Mouse (Mus musculus) heart, postnatal 0 days (tissue): ENCODE measurements around the gene Phgdh. TPM values are rescaled to one million over a fixed set of nuclear protein-coding genes. Genes with fewer than 3 reads are reported as not detected.

Experiments
- ATAC-seq: fragments of 200-750 bp; cut with Nextera tagmentation; 2 replicates; pipeline ENCODE4 v1.8.0; 2017; ENCODE audit warnings: low read depth, moderate number of reproducible peaks, moderate library complexity; ENCODE audit not compliant: insufficient read depth
- DNase-seq: peaks from one replicate; pipeline ENCODE4 v3.0.0-alpha.2; 2016; ENCODE audit warnings: low spot score
- H3K27ac ChIP-seq: fragments of 300-500 bp; sonication (generic); 2 replicates; pipeline ENCODE4 v1.5.1; 2014; ENCODE audit warnings: low read depth, mild to moderate bottlenecking
- H3K27me3 ChIP-seq: fragments of 300-500 bp; sonication (generic); 2 replicates; pipeline ENCODE4 v1.6.1; 2014; ENCODE audit warnings: low read length, mixed read lengths; ENCODE audit not compliant: control insufficient read depth, insufficient read depth
- H3K36me3 ChIP-seq: fragments of 300-500 bp; sonication (generic); replicated peaks from 2 replicates; pipeline ENCODE4 v1.6.1; 2014; ENCODE audit warnings: low read length, mixed read lengths; ENCODE audit not compliant: control insufficient read depth, insufficient read depth
- H3K4me1 ChIP-seq: fragments of 300-500 bp; sonication (generic); 2 replicates; pipeline ENCODE4 v1.6.1; 2014; ENCODE audit warnings: antibody characterized with exemption; ENCODE audit not compliant: control insufficient read depth, insufficient read depth
- H3K4me2 ChIP-seq: fragments of 300-500 bp; sonication (generic); 2 replicates; pipeline ENCODE4 v1.6.1; 2014; ENCODE audit warnings: low read depth, mild to moderate bottlenecking, low read length, moderate library complexity
- H3K4me3 ChIP-seq: fragments of 300-500 bp; sonication (generic); 2 replicates; pipeline ENCODE4 v1.5.1; 2014; ENCODE audit warnings: low read depth, low read length
- H3K9ac ChIP-seq: fragments of 300-500 bp; sonication (generic); replicated peaks from 2 replicates; pipeline ENCODE4 v1.6.1; 2014; ENCODE audit warnings: low read depth, low read length, mixed read lengths
- H3K9me3 ChIP-seq: fragments of 300-500 bp; sonication (generic); replicated peaks from 2 replicates; pipeline ENCODE4 v1.6.1; 2016; ENCODE audit warnings: low read length; ENCODE audit not compliant: control insufficient read depth
- CTCF ChIP-seq: IDR thresholded peaks from 2 replicates; pipeline ENCODE4 v1.5.1; 2016; ENCODE audit warnings: antibody characterized with exemption, control low read depth, low read depth
- EP300 ChIP-seq: IDR thresholded peaks from 2 replicates; pipeline ENCODE4 v1.6.1; 2016; ENCODE audit warnings: antibody characterized with exemption, low read depth
- WGBS: fragments of 180-500 bp; shearing (Covaris S2); extraction: QIAGEN DNeasy Blood & Tissue Kit; methylation state at CpG from one replicate; pipeline ENCODE4 v1.1.7; 2014; 5-methylcytosine and 5-hydroxymethylcytosine counted together
- polyA plus RNA-seq: library from polyadenylated mRNA; unstranded; fragments of >200 nt; fragmentation: Nextera tagmentation; extraction: Ambion mirVana; gene quantifications from 2 replicates; pipeline ENCODE4 v1.2.1, GENCODE M21; 2015
- total RNA-seq: library from RNA; depleted of rRNA; stranded (reverse); fragments of >200 nt; gene quantifications from 2 replicates; pipeline ENCODE4 v1.2.3, GENCODE M21; 2014; ENCODE audit warnings: low replicate concordance

The Phgdh gene
- total and polyA plus RNA-seq, 2 experiments from 2014 or later, result 15.5 to 19.7 TPM

DNA sequence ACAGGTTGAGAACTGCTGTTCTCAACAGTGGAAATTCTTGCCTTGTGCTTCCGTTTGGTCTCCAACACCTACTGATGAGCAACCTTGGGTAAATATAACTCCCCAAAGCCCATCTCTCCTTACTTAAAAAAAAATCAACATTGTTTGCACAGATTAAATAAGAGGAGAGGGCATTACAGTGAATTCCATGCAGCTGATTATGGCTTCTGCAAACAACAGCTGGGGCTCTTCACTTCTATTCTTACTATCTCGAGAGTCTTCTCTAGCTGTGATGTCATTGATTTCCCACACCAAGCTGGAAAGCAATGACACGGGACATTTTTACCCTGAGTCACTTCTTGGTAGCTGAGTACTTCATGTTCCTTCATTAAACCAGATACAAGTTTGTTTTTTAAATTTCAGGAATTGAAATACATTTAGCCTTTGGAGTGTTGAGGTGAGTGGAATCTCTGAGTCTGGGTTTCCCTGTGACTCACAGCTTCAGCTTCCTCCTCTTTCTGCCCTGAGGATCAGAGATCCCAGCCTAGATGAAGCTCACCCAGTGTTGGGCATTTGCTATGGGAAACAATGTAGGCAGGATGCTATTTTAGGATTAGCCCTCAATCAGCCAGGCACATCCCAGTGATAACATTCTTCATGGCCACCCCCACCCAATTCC, 34.4 kb upstream of the Phgdh start:
- WGBS, result 21% methylated on average over 3 of the region's 3 CpGs
- Histone ChIP-seq H3K27ac (peak overlapping the region; percentile 67), H3K36me3 (no peaks in the 10 kb centered on the region), H3K9me3 (peaks cover 9% of the 10 kb centered on the region), H3K4me3 (no peak overlapping the region), H3K9ac (no peak overlapping the region), H3K27me3 (no peaks in the 10 kb centered on the region), H3K4me2 (no peak overlapping the region; the same call in 1 of the 2 replicates), H3K4me1 (peaks cover 16% of the 10 kb centered on the region)
- DNase-seq (peak; percentile 54), ATAC-seq (peak; percentile 62; the same call in 1 of the 2 replicates)
- no peak for TF ChIP-seq CTCF
- TF ChIP-seq EP300, result peak; percentile 60; the same call in 1 of the 2 replicates

DNA sequence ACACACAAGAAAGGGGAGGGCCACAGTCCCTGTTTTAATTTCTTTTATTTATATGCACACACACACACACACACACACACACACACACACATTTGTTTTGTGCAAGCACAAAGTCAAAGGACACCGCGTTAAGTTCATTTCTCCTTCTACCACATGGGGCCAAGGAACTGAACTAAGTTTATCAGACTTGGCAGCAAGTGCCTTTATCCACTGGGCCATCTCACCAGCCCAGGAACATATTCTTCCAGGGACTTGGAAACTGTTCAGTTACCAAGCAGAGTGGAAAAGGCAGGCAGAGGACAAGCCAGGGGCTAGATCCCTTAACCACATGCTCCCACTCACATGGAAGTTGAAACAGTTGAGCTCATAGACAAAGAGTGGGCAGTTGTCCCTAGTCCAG, 29.0 kb upstream of the Phgdh start:
- no peak for DNase-seq
- no peak overlapping the region for H3K4me2 ChIP-seq
- no peaks in the 10 kb centered on the region for H3K27me3 ChIP-seq
- no peak for ATAC-seq
- H3K4me1 ChIP-seq, result peaks cover 5% of the 10 kb centered on the region
- no peak overlapping the region for H3K9ac ChIP-seq
- peaks cover 9% of the 10 kb centered on the region for H3K9me3 ChIP-seq
- WGBS, result 80% methylated on average over 2 of the region's 2 CpGs
- H3K27ac ChIP-seq, result no peak overlapping the region
- H3K4me3 ChIP-seq, result no peak overlapping the region
- no peak for TF ChIP-seq CTCF
- TF ChIP-seq EP300, result no peak
- no peaks in the 10 kb centered on the region for H3K36me3 ChIP-seq

DNA sequence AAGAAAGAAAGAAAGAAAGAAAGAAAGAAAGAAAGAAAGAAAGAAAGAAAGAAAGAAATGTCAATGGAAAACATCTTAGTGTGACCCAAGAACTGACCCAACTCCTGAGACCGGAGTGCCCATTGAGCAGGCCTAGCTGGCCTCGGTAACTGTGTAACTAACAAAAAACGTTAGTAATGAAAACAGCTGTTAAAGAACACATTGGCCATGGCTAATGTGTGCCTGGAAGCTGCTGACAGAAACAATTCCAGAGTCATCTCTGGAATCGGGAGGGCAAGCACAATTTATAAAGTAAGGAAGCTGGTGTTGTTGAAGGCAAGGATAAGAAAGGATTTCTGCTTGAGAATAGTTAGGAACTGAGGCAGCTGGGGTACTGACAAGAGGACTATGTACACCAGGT, 28.5 kb upstream of the Phgdh start:
- Histone ChIP-seq H3K4me1 (no peaks in the 10 kb centered on the region), H3K27me3 (no peaks in the 10 kb centered on the region), H3K36me3 (no peaks in the 10 kb centered on the region), H3K4me3 (no peak overlapping the region), H3K4me2 (no peak overlapping the region), H3K9ac (no peak overlapping the region), H3K9me3 (peaks cover 9% of the 10 kb centered on the region), H3K27ac (no peak overlapping the region)
- DNase-seq (no peak), ATAC-seq (no peak)
- TF ChIP-seq CTCF, result no peak
- WGBS, result 54% methylated on average over 4 of the region's 4 CpGs

DNA sequence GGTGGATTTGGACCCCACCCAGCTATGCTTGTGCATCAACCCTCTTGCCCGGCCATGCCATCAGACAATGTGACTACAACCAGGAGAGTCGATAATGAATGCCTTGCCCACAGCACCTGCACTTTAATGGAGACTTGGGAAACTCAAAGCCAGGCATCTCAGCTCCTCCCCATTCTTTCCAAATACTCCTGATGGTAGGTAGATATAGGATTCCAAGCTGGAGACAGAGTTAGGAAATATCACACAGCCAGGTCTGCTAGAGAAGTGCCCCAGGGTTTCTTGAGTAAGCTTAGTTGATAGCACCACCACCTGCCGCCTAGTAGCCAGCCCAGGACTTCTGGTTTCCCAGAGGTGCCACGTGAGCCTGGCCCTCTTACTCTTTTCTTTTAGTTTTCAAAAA, 27.0 kb upstream of the Phgdh start:
- no peak overlapping the region for H3K4me3 ChIP-seq
- TF ChIP-seq EP300 (no peak), CTCF (no peak)
- no peak for DNase-seq
- ATAC-seq, result no peak
- H3K27ac ChIP-seq, result no peak overlapping the region
- no peaks in the 10 kb centered on the region for H3K4me1 ChIP-seq
- H3K9me3 ChIP-seq, result peaks cover 7% of the 10 kb centered on the region
- no peaks in the 10 kb centered on the region for H3K27me3 ChIP-seq
- H3K36me3 ChIP-seq, result no peaks in the 10 kb centered on the region
- no peak overlapping the region for H3K4me2 ChIP-seq
- 76% methylated on average over 4 of the region's 4 CpGs for WGBS
- no peak overlapping the region for H3K9ac ChIP-seq

DNA sequence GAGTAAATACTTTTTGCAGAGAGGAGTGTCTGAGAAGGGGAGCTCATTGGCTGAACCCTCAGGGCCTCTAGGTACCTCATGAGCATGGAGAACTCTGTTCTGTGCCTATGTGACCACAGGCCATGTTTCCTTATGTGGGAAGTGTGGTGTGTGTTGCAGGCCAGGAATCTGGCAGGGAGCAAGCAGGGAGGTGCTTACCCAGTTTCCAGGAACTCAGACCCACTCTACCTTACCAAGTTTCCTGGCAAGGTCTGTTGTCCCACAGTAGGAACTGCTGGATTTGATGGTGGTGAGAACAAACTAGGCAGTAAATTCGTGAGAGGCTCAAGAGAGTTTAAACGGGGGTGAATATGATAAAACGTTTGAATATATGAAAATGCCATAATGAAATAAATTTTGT, 26.3 kb upstream of the Phgdh start:
- no peaks in the 10 kb centered on the region for H3K36me3 ChIP-seq
- TF ChIP-seq CTCF (no peak), EP300 (no peak)
- no peak overlapping the region for H3K4me3 ChIP-seq
- no peak overlapping the region for H3K4me2 ChIP-seq
- no peak overlapping the region for H3K27ac ChIP-seq
- no peaks in the 10 kb centered on the region for H3K27me3 ChIP-seq
- ATAC-seq (no peak), DNase-seq (no peak)
- H3K9me3 ChIP-seq, result no peaks in the 10 kb centered on the region
- 67% methylated on average over 3 of the region's 3 CpGs for WGBS
- no peak overlapping the region for H3K9ac ChIP-seq
- H3K4me1 ChIP-seq, result no peaks in the 10 kb centered on the region

DNA sequence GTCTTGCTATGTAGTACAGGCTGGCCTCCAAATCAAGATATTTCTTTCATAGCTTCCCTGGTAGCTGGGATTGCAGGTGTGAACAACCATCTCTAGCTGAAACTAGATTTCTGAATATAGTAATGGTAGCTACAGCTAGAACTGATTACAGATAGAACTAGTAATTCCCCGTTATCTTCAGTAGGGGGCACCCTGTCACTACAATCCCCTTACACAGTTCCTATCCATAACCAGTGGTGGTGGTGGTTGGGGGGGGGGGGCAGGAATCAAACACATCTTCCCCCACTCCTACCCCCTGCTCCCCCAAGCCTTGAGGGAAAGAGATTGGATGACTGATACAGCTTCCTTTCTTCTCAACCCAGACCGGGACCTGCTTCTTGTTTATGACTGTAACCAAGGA, 23.0 kb upstream of the Phgdh start:
- WGBS, result 19% methylated on average over 2 of the region's 2 CpGs
- ATAC-seq (0 out of 2 replicates have a peak, but pooled peaks have one; percentile 41), DNase-seq (peak; percentile 38)

More for the DNA sequence above, 23.0 kb upstream of the Phgdh start:
- H3K4me2 ChIP-seq, result no peak overlapping the region
- H3K9ac ChIP-seq, result no peak overlapping the region
- 0 out of 2 replicates have a peak, but pooled peaks cover 3% of the 10 kb centered on the region for H3K27me3 ChIP-seq
- no peak overlapping the region for H3K4me3 ChIP-seq
- no peak overlapping the region for H3K27ac ChIP-seq
- no peaks in the 10 kb centered on the region for H3K9me3 ChIP-seq
- no peaks in the 10 kb centered on the region for H3K36me3 ChIP-seq
- TF ChIP-seq EP300 (no peak), CTCF (peak; percentile 74)
- H3K4me1 ChIP-seq, result no peaks in the 10 kb centered on the region
